Mouse (Mus musculus): ENCODE data around the gene Piga.

The Piga gene

GRCm38 (mm10) chrX:164432682-164433081 lies 13.1 kb downstream of the Piga start:
- DNase-seq (ENCODE audit: low read depth) = no peak

GRCm38 (mm10) chrX:164436709-164437108 lies 17.1 kb downstream of the Piga start, which contains the start of gene Asb11:
Asb11 (plus strand) TSS chrX:164436994.
- no peak for DNase-seq (ENCODE audit: low read depth)

GRCm38 (mm10) chrX:164439462-164439861 lies 19.9 kb downstream of the Piga start:
- DNase-seq (ENCODE audit: low read depth) = no peak

GRCm38 (mm10) chrX:164440140-164440539 lies 20.6 kb downstream of the Piga start:
- peak; percentile 11 for DNase-seq (ENCODE audit: low read depth)

- DNase-seq (ENCODE audit: low read depth) = no peak
These were observed 21.1 kb downstream of the Piga start for GRCm38 (mm10) chrX:164440703-164441102.

- DNase-seq (ENCODE audit: low read depth) = no peak
These were observed 21.7 kb downstream of the Piga start for GRCm38 (mm10) chrX:164441306-164441705.

- DNase-seq (ENCODE audit: low read depth) = no peak
These were observed 26.0 kb downstream of the Piga start for GRCm38 (mm10) chrX:164445601-164446000.

GRCm38 (mm10) chrX:164446106-164446551 lies 26.5 kb downstream of the Piga start:
- DNase-seq (ENCODE audit: low read depth) = peak; percentile 22

- no peak for DNase-seq (ENCODE audit: low read depth)
These were observed 27.5 kb downstream of the Piga start for GRCm38 (mm10) chrX:164446835-164447681.

GRCm38 (mm10) chrX:164447682-164448071 lies 28.1 kb downstream of the Piga start:
- no peak for DNase-seq (ENCODE audit: low read depth)

GRCm38 (mm10) chrX:164449201-164449600 lies 29.6 kb downstream of the Piga start:
- peak; percentile 82 for DNase-seq (ENCODE audit: low read depth)

GRCm38 (mm10) chrX:164459205-164459878 lies 39.8 kb downstream of the Piga start:
- DNase-seq (ENCODE audit: low read depth) = no peak

Measured in NIH3T3 (cell line).